Mouse (Mus musculus) midbrain, embryonic 12.5 days (tissue): ENCODE measurements at regions not wholly inside any gene's neighbourhood (a gene's known extent, or its start where the extent isn't known, plus 50 kb on each side); places are given as distances from the start of the nearest gene placed in this dataset.
A peak's percentile ranks its signal among the peaks of the same experiment; 100 is the strongest.

ENCODE experiments used
- ATAC-seq: fragments of 200-750 bp; cut with Nextera tagmentation; 2 replicates; pipeline ENCODE4 v1.8.0; 2017; ENCODE audit warnings: low read depth, moderate TSS enrichment, moderate library complexity; ENCODE audit not compliant: low FRiP score
- H3K27ac ChIP-seq: fragments of 300-500 bp; sonication (generic); replicated peaks from 2 replicates; pipeline ENCODE4 v1.5.1; 2016; ENCODE audit warnings: mild to moderate bottlenecking
- H3K27me3 ChIP-seq: fragments of 300-500 bp; sonication (generic); 2 replicates; pipeline ENCODE4 v1.6.1; 2016; ENCODE audit warnings: mild to moderate bottlenecking
- H3K36me3 ChIP-seq: fragments of 300-500 bp; sonication (generic); 2 replicates; pipeline ENCODE4 v1.6.1; 2016
- H3K4me1 ChIP-seq: fragments of 300-500 bp; sonication (generic); 2 replicates; pipeline ENCODE4 v1.6.1; 2016
- H3K4me2 ChIP-seq: fragments of 300-500 bp; sonication (generic); replicated peaks from 2 replicates; pipeline ENCODE4 v1.6.1; 2016; ENCODE audit warnings: mild to moderate bottlenecking, moderate library complexity
- H3K4me3 ChIP-seq: fragments of 300-500 bp; sonication (generic); 2 replicates; pipeline ENCODE4 v1.5.1; 2016; ENCODE audit warnings: mild to moderate bottlenecking
- H3K9ac ChIP-seq: fragments of 300-500 bp; sonication (generic); replicated peaks from 2 replicates; pipeline ENCODE4 v1.6.1; 2016; ENCODE audit warnings: mild to moderate bottlenecking, moderate library complexity
- H3K9me3 ChIP-seq: fragments of 300-500 bp; sonication (generic); 2 replicates; pipeline ENCODE4 v1.6.1; 2016; ENCODE audit warnings: mild to moderate bottlenecking
- WGBS: fragments of 180-500 bp; shearing (Covaris S2); methylation state at CpG from one replicate; pipeline ENCODE4 v1.1.7; 2016; 5-methylcytosine and 5-hydroxymethylcytosine counted together

GRCm38 (mm10) chr11:23131632-23132031, 124.2 kb upstream of the Xpo1 start:
- Histone ChIP-seq H3K27ac (no peak overlapping the region), H3K9me3 (no peaks in the 10 kb centered on the region), H3K27me3 (no peaks in the 10 kb centered on the region), H3K4me2 (no peak overlapping the region), H3K4me1 (no peaks in the 10 kb centered on the region), H3K36me3 (no peaks in the 10 kb centered on the region), H3K9ac (no peak overlapping the region), H3K4me3 (no peak overlapping the region)
- 75% methylated on average over 1 of the region's 1 CpGs for WGBS
- ATAC-seq: no peak

DNA sequence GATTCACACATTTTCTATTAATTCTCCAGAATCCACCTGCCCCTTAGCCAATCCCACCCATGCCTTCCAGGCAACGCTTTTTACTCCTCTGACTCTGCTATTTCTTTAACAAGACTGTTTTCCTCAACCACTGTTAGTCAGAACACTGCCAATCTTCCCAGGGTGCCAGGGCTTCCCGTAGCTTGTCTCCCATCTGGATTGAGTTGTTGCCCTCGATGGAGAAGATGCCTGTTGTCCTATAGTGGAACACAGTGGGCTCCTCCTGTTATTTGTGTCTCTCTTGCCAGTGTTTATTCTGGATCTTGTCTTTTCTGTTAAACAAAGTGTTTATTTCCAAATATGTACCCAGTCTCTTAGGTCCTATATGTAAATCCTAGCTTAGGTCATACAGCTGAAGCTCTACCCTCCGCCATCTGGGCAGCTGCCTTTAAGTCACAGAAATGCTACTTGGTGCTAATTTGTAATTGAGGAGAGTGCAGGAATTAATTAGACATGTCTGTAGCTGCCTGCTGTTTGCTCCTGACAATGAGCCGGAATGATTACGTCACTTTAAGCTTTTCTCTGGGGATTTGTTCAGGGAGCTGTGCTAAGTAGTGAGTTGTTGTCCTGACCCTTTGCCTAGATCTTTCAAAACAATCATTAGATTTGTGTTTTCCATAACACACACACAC, 115.3 kb upstream of the Xpo1 start:
- Histone ChIP-seq H3K27ac (peak overlapping the region; percentile 39; the same call in 1 of the 2 replicates), H3K4me3 (no peak overlapping the region), H3K4me2 (no peak overlapping the region), H3K36me3 (no peaks in the 10 kb centered on the region), H3K27me3 (no peaks in the 10 kb centered on the region), H3K4me1 (peaks cover 15% of the 10 kb centered on the region), H3K9ac (no peak overlapping the region), H3K9me3 (no peaks in the 10 kb centered on the region)
- peak; percentile 84 for ATAC-seq
- WGBS: 29% methylated on average over 6 of the region's 6 CpGs

DNA sequence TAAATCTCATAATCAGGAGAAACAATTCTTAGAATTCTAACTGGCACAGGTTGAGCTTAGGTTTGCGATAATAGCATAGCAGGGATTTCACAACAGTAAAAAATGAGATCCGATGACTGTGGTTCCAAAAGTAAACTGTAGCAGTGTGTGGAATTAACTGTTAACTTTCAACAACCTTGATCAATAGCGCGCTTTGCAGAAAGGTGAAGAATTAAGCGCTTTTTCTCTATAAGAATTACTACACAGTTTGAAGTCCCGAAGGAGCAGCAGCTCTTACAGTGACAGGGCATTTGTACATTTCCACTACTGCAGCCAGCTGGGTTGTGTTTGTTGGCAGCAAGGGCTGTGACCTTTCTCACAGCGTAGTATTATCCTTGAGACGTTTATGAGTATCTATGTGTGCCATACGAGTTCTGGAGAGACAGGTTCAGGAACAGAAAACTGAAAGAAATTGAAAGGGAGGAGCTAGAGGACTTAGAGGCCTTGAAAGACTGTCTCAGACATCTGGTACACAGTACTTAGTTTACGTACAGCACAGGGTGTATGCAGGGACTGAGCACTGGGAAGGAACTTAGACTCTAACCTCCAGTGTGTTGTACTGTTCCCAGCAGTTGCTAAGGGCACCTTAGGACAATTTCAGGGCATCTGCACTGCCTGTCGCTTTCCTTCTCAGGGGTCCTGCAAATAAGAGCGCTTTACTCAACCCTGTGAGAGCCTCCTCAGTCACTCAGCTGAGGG, 114.6 kb upstream of the Xpo1 start:
- Histone ChIP-seq H3K27ac (peak overlapping the region; percentile 3; the same call in 1 of the 2 replicates), H3K4me1 (peaks cover 15% of the 10 kb centered on the region)
- 62% methylated on average over 12 of the region's 12 CpGs for WGBS

GRCm38 (mm10) chr11:23148048-23148596, 107.7 kb upstream of the Xpo1 start:
- no peak for ATAC-seq
- Histone ChIP-seq H3K4me2 (no peak overlapping the region), H3K9me3 (no peaks in the 10 kb centered on the region), H3K27me3 (no peaks in the 10 kb centered on the region), H3K9ac (no peak overlapping the region), H3K4me3 (no peak overlapping the region), H3K4me1 (no peaks in the 10 kb centered on the region), H3K27ac (no peak overlapping the region), H3K36me3 (no peaks in the 10 kb centered on the region)
- WGBS: 75% methylated on average over 8 of the region's 8 CpGs

More for the DNA sequence above, 114.6 kb upstream of the Xpo1 start:
- Histone ChIP-seq H3K9ac (no peak overlapping the region), H3K9me3 (no peaks in the 10 kb centered on the region), H3K4me2 (no peak overlapping the region), H3K4me3 (no peak overlapping the region), H3K27me3 (no peaks in the 10 kb centered on the region), H3K36me3 (no peaks in the 10 kb centered on the region)
- ATAC-seq: peak; percentile 52; the same call in 1 of the 2 replicates

DNA sequence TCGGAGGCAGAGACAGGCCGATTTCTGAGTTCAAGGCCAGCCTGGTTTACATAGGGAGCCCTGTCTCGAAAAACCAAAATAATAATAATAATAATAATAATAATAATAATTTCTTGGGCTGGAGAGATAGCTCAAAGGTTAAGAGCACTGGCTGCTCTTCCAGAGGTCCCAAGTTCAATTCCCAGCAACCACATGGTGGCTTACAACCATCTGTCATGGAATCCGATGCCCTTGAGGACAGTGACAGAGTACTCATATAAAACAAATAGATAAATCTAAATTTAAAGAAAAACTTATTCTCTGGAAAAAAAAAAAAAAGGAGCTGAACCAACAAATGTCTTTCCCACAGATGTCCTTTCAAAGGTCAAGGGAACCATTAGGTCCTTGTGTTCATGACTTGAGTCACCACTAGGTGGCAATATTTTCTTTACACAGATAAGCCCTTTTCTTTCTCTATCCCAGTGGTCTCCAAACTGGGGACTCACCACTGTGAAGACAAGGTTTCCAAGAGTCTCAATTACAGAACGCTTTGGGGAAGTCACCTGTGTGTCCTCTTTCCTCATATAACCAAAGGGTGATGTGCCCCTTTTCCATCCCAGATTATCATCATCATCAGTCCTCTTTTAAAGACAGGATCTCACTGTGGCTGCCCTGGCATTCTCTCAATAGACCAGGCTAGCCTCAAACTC, 106.1 kb upstream of the Xpo1 start:
- 63% methylated on average over 5 of the region's 5 CpGs for WGBS
- Histone ChIP-seq H3K9ac (no peak overlapping the region), H3K27ac (no peak overlapping the region), H3K27me3 (no peaks in the 10 kb centered on the region), H3K4me3 (no peak overlapping the region), H3K4me1 (no peaks in the 10 kb centered on the region), H3K9me3 (no peaks in the 10 kb centered on the region), H3K4me2 (no peak overlapping the region), H3K36me3 (no peaks in the 10 kb centered on the region)
- ATAC-seq: 0 out of 2 replicates have a peak, but pooled peaks have one; percentile 41

DNA sequence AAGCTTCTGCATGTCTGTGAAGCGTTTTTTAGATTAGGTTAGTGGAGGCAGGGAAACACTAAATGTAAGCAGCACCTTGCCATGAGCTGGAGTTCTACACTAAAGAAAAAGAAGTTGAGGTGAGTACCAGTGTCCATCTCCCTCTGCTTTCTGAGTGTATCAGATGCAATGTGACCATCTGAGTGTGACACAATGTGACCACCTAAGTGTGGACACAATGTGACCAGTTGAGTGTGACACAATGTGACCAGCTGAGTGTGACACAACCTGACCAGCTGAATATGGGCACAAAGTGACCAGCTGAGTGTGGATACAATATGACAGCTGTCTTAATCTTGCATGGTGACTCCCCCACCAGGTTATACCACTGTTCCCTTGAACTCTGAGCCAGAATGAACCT, 101.0 kb upstream of the Xpo1 start:
- Histone ChIP-seq H3K36me3 (no peaks in the 10 kb centered on the region), H3K27ac (no peak overlapping the region), H3K4me1 (no peaks in the 10 kb centered on the region), H3K9me3 (no peaks in the 10 kb centered on the region), H3K4me3 (no peak overlapping the region), H3K9ac (no peak overlapping the region), H3K27me3 (no peaks in the 10 kb centered on the region), H3K4me2 (no peak overlapping the region)
- no peak for ATAC-seq
- WGBS: 45% methylated on average over 1 of the region's 1 CpGs

DNA sequence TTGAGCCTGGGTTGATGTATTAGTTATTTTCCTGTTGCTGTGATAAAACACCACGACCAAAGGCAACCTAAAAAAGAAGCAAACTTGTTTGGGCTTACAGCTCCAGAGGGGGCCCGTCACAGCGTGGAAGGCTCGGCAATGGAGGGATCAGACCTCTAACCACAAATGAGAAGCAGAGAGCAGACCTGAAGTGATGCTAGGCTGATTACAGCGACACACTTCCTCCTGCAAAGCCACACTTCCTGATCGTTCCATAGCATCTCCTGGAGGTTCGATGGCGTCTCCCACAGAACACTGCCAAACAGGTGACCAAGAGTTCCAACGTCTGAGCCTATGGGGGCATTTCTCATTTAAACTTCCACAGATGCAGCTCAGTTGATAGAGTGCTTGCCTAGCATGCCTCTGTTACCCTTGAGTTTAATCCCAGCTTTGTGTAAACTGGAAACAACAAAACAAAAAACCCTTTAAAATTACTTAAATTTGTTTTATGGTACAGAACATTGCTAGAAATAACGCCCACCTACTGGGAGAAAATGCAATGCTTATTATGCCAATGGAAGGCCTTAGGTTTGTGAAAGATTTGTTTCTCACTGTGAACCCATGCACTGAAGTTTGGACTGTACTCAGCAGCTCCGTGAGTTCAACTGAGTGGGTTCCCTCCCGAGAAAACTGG, 87.2 kb upstream of the Xpo1 start:
- Histone ChIP-seq H3K36me3 (no peaks in the 10 kb centered on the region), H3K9me3 (no peaks in the 10 kb centered on the region), H3K4me3 (no peak overlapping the region), H3K27me3 (no peaks in the 10 kb centered on the region), H3K27ac (no peak overlapping the region), H3K4me1 (no peaks in the 10 kb centered on the region), H3K4me2 (no peak overlapping the region), H3K9ac (no peak overlapping the region)
- no peak for ATAC-seq
- WGBS: 83% methylated on average over 12 of the region's 12 CpGs

GRCm38 (mm10) chr11:23169742-23170428, 86.0 kb upstream of the Xpo1 start:
- Histone ChIP-seq H3K9ac (no peak overlapping the region), H3K4me3 (no peak overlapping the region), H3K36me3 (no peaks in the 10 kb centered on the region), H3K4me1 (no peaks in the 10 kb centered on the region), H3K4me2 (no peak overlapping the region), H3K27ac (no peak overlapping the region), H3K9me3 (no peaks in the 10 kb centered on the region), H3K27me3 (no peaks in the 10 kb centered on the region)
- no peak for ATAC-seq
- 79% methylated on average over 3 of the region's 3 CpGs for WGBS

DNA sequence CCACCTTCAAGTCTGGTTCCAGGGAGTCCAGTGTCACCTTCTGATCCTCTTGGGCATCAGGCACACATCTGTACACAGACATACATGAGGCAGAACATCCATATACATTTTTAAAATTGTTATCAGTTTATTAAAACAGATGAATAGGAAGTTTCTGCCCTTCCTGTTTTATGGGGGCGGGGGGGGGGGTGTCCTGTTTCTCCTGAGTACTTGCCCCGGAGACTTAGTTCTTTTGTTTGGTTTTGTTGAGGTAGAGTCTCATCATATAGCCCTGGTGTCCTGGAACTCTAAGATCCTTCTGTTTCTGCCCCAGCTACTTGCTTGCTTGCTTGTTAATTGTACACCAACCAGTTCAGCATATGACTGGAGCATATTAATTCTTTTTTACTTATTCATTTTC, 85.0 kb upstream of the Xpo1 start:
- Histone ChIP-seq H3K36me3 (no peaks in the 10 kb centered on the region), H3K4me1 (no peaks in the 10 kb centered on the region), H3K9ac (no peak overlapping the region), H3K4me2 (no peak overlapping the region), H3K4me3 (no peak overlapping the region), H3K9me3 (no peaks in the 10 kb centered on the region), H3K27ac (no peak overlapping the region), H3K27me3 (no peaks in the 10 kb centered on the region)
- no peak for ATAC-seq
- 56% methylated on average over 2 of the region's 2 CpGs for WGBS

DNA sequence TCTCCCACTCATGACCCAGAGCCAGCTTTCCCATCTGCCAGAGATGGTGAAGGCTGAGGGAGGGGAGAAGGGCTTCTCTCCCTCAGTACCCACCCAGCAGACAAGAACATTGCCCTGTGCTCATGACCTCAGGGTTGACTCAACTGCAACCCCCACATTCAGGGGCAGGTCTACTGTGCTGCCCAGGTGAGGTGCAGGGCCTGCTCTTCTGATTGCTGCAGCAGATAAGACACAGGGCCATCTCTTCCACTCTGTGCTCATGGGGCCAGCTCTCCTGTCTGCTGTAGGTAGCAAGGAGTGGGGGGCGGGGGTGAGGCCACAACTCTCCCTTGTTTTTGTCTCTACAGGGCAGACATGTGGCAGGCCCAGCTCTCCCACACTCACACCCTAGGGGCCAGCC, 84.1 kb upstream of the Xpo1 start:
- ATAC-seq: no peak
- H3K9me3 ChIP-seq: no peaks in the 10 kb centered on the region
- no peaks in the 10 kb centered on the region for H3K27me3 ChIP-seq
- no peaks in the 10 kb centered on the region for H3K36me3 ChIP-seq
- no peak overlapping the region for H3K27ac ChIP-seq
- no peaks in the 10 kb centered on the region for H3K4me1 ChIP-seq
- WGBS: 94% methylated on average over 1 of the region's 1 CpGs
- no peak overlapping the region for H3K9ac ChIP-seq
- no peak overlapping the region for H3K4me3 ChIP-seq
- H3K4me2 ChIP-seq: no peak overlapping the region

- Histone ChIP-seq H3K9me3 (peaks cover 7% of the 10 kb centered on the region; the same call in 1 of the 2 replicates), H3K9ac (no peak overlapping the region), H3K4me1 (no peaks in the 10 kb centered on the region), H3K36me3 (no peaks in the 10 kb centered on the region), H3K27me3 (no peaks in the 10 kb centered on the region), H3K4me2 (no peak overlapping the region), H3K4me3 (no peak overlapping the region), H3K27ac (no peak overlapping the region)
- no peak for ATAC-seq
- WGBS: 90% methylated on average over 7 of the region's 7 CpGs
Measured at GRCm38 (mm10) chr11:23181647-23182046, 74.2 kb upstream of the Xpo1 start.
